Mouse (Mus musculus): Measurements from ENCODE around the gene Cds2. TPM values are rescaled to one million over a fixed set of nuclear protein-coding genes. Genes with fewer than 3 reads are reported as not detected.

Gene Cds2
- polyA plus RNA-seq (2011; ENCODE audit: insufficient read depth, insufficient read length, low read depth, missing spikeins): 74.3 and 83.4 TPM in 2 replicates

DNA sequence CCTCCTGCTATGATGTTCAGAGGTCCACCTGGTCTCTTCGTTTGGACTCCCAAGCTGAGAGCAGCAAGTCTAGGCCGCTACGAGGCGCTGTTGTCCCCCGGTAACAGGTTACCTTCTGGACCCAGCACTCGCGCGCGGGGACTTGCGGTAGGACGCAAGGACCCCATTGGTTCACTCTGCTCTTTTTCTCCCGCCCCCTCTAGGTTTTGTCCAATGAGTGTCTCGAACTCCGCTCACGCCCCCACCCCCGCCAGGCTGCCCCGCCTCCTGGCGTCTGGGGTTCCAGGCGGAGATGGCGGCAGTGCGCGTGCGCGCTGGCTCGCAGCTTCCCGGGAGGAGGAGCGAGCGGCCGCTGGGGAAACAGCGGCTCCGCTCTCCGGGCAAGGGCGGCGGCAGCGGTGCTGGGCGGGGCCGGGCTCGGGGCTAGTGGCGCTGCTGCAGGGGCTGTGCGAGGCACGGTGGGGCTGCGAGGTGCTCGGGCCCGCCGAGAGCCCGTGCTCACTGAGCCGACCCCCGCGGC is at the start of gene Cds2:
TSS of gene Cds2 (plus strand) at position 270 of the 520 bp plus-strand sequence.
- peak within 1 kb of the TSS; percentile 77 for H3K27ac ChIP-seq (ENCODE audit: insufficient read depth, low read length)
- TF ChIP-seq CTCF (IDR thresholded peaks at IDR 0.05; ENCODE audit: low read depth, low read length): peak; percentile 91
- no peak for TF ChIP-seq POLR2A (IDR thresholded peaks at IDR 0.05; ENCODE audit: insufficient read depth, low read length)
- peak; percentile 42; the same call in 1 of the 2 replicates for TF ChIP-seq EP300 (IDR thresholded peaks at IDR 0.05; ENCODE audit: insufficient read depth, low read depth, low read length)
- H3K9ac ChIP-seq (ENCODE audit: low read depth, poor library complexity, severe bottlenecking): peak within 1 kb of the TSS; percentile 81
- H3K36me3 ChIP-seq (ENCODE audit: control insufficient read depth, insufficient read depth, low read length, poor library complexity, severe bottlenecking): no peaks in the 10 kb centered on the region
- H3K27me3 ChIP-seq (ENCODE audit: control insufficient read depth, insufficient read depth, low read length, poor library complexity, severe bottlenecking): no peaks in the 10 kb centered on the region
- H3K4me1 ChIP-seq (ENCODE audit: control insufficient read depth, insufficient read depth, low read length): no peaks in the 10 kb centered on the region
- no peaks in the 10 kb centered on the region for H3K9me3 ChIP-seq (replicated peaks; ENCODE audit: control insufficient read depth, insufficient read depth, low read length, poor library complexity, severe bottlenecking)
- H3K4me3 ChIP-seq (ENCODE audit: low read depth, low read length): peak within 1 kb of the TSS; percentile 73

- no peak overlapping the region for H3K9ac ChIP-seq (ENCODE audit: low read depth, poor library complexity, severe bottlenecking)
- no peak overlapping the region for H3K27ac ChIP-seq (ENCODE audit: insufficient read depth, low read length)
- H3K36me3 ChIP-seq (ENCODE audit: control insufficient read depth, insufficient read depth, low read length, poor library complexity, severe bottlenecking): no peaks in the 10 kb centered on the region
- no peaks in the 10 kb centered on the region for H3K4me1 ChIP-seq (ENCODE audit: control insufficient read depth, insufficient read depth, low read length)
- H3K9me3 ChIP-seq (replicated peaks; ENCODE audit: control insufficient read depth, insufficient read depth, low read length, poor library complexity, severe bottlenecking): no peaks in the 10 kb centered on the region
- no peak overlapping the region for H3K4me3 ChIP-seq (ENCODE audit: low read depth, low read length)
- no peak for TF ChIP-seq CTCF (IDR thresholded peaks at IDR 0.05; ENCODE audit: low read depth, low read length)
- TF ChIP-seq EP300 (IDR thresholded peaks at IDR 0.05; ENCODE audit: insufficient read depth, low read depth, low read length): no peak
- no peak for TF ChIP-seq POLR2A (IDR thresholded peaks at IDR 0.05; ENCODE audit: insufficient read depth, low read length)
- H3K27me3 ChIP-seq (ENCODE audit: control insufficient read depth, insufficient read depth, low read length, poor library complexity, severe bottlenecking): no peaks in the 10 kb centered on the region; the same call in 1 of the 2 replicates
These were observed 41.3 kb upstream of the Cds2 start for GRCm38 (mm10) chr2:132221611-132222073.

GRCm38 (mm10) chr2:132224359-132224758 is 38.6 kb upstream of the Cds2 start:
- Histone ChIP-seq H3K4me3 (ENCODE audit: low read depth, low read length) (no peak overlapping the region), H3K9me3 (replicated peaks; ENCODE audit: control insufficient read depth, insufficient read depth, low read length, poor library complexity, severe bottlenecking) (peaks cover 6% of the 10 kb centered on the region; the same call in 1 of the 2 replicates), H3K27me3 (ENCODE audit: control insufficient read depth, insufficient read depth, low read length, poor library complexity, severe bottlenecking) (no peaks in the 10 kb centered on the region; the same call in 1 of the 2 replicates), H3K27ac (ENCODE audit: insufficient read depth, low read length) (no peak overlapping the region), H3K9ac (ENCODE audit: low read depth, poor library complexity, severe bottlenecking) (no peak overlapping the region), H3K36me3 (ENCODE audit: control insufficient read depth, insufficient read depth, low read length, poor library complexity, severe bottlenecking) (no peaks in the 10 kb centered on the region), H3K4me1 (ENCODE audit: control insufficient read depth, insufficient read depth, low read length) (no peaks in the 10 kb centered on the region)
- no peak for TF ChIP-seq CTCF (IDR thresholded peaks at IDR 0.05; ENCODE audit: low read depth, low read length)
- no peak for TF ChIP-seq EP300 (IDR thresholded peaks at IDR 0.05; ENCODE audit: insufficient read depth, low read depth, low read length)
- no peak for TF ChIP-seq POLR2A (IDR thresholded peaks at IDR 0.05; ENCODE audit: insufficient read depth, low read length)

GRCm38 (mm10) chr2:132232413-132232945 is 30.5 kb upstream of the Cds2 start:
- no peak overlapping the region for H3K9ac ChIP-seq (ENCODE audit: low read depth, poor library complexity, severe bottlenecking)
- H3K27me3 ChIP-seq (ENCODE audit: control insufficient read depth, insufficient read depth, low read length, poor library complexity, severe bottlenecking): no peaks in the 10 kb centered on the region
- no peak overlapping the region for H3K4me3 ChIP-seq (ENCODE audit: low read depth, low read length)
- H3K9me3 ChIP-seq (replicated peaks; ENCODE audit: control insufficient read depth, insufficient read depth, low read length, poor library complexity, severe bottlenecking): peaks cover 3% of the 10 kb centered on the region; the same call in 1 of the 2 replicates
- H3K36me3 ChIP-seq (ENCODE audit: control insufficient read depth, insufficient read depth, low read length, poor library complexity, severe bottlenecking): no peaks in the 10 kb centered on the region
- no peak overlapping the region for H3K27ac ChIP-seq (ENCODE audit: insufficient read depth, low read length)
- TF ChIP-seq POLR2A (IDR thresholded peaks at IDR 0.05; ENCODE audit: insufficient read depth, low read length): no peak
- no peak for TF ChIP-seq CTCF (IDR thresholded peaks at IDR 0.05; ENCODE audit: low read depth, low read length)
- no peak for TF ChIP-seq EP300 (IDR thresholded peaks at IDR 0.05; ENCODE audit: insufficient read depth, low read depth, low read length)
- H3K4me1 ChIP-seq (ENCODE audit: control insufficient read depth, insufficient read depth, low read length): peaks cover 8% of the 10 kb centered on the region

DNA sequence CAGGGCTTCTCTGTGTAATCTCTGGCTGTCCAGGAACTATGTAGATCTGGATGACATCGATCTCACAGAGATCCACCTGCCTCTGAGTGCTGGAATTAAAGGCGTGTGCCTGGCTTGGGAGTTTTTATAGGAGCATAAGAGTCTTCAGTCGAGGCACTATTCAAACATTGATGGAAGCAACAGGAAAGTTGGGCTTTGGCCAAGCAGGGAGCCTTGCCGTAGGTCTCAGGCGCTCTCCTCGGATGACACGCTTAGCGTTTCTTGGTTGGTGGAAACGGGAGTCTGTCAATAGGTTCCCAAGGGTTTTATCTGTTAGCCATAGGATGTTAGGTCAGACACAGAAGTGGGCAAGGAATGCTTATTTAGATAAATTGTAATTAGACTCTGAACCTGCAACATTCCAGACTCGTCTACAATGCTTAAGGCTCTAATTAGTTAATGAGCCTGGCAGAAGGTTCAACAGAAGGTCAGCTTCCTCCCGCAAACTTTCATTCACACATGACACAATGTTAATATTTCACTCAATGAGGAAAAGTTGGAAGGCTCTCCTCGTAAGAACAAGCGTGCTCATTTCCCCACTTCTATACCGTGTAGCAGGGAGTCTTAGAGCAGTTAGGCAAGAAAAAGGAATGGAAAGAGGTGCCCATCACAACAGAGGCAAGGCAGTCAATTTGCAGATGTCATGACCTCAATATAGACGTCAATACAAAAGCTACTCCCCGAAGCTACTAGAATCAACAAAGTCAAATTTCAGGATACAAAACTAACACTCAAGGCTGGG is 28.8 kb upstream of the Cds2 start:
- Histone ChIP-seq H3K27ac (ENCODE audit: insufficient read depth, low read length) (no peak overlapping the region), H3K27me3 (ENCODE audit: control insufficient read depth, insufficient read depth, low read length, poor library complexity, severe bottlenecking) (no peaks in the 10 kb centered on the region), H3K4me3 (ENCODE audit: low read depth, low read length) (no peak overlapping the region), H3K9me3 (replicated peaks; ENCODE audit: control insufficient read depth, insufficient read depth, low read length, poor library complexity, severe bottlenecking) (no peaks in the 10 kb centered on the region), H3K4me1 (ENCODE audit: control insufficient read depth, insufficient read depth, low read length) (peaks cover 8% of the 10 kb centered on the region), H3K36me3 (ENCODE audit: control insufficient read depth, insufficient read depth, low read length, poor library complexity, severe bottlenecking) (no peaks in the 10 kb centered on the region), H3K9ac (ENCODE audit: low read depth, poor library complexity, severe bottlenecking) (no peak overlapping the region)
- no peak for TF ChIP-seq CTCF (IDR thresholded peaks at IDR 0.05; ENCODE audit: low read depth, low read length)
- no peak for TF ChIP-seq POLR2A (IDR thresholded peaks at IDR 0.05; ENCODE audit: insufficient read depth, low read length)
- no peak for TF ChIP-seq EP300 (IDR thresholded peaks at IDR 0.05; ENCODE audit: insufficient read depth, low read depth, low read length)

Measured in ES-Bruce4 (cell line).